Mouse (Mus musculus): ENCODE results near the gene Tulp2.

The Tulp2 gene

DNA sequence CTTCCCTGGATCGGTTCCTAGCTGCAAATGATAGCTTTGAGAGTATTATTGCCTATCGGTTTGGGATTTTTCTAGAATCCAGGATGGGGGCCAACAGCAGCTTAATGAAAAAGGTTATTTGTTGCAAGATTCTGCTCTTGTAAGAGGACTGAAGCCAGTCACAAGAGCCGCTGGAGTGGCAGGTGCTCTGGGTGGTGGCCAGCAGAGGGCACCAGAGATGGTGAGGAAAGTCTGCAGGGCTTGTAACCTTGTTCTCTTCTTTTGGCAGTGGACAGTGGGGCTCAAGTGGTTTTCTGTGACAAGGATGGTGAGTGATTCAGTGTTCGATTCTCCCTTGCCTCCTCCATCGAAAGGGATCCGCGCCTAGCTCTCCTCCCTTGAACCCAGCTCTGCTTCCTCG is 74.1 kb downstream of the Tulp2 start:
- DNase-seq (ENCODE audit: low spot score), result peak; percentile 80

DNA sequence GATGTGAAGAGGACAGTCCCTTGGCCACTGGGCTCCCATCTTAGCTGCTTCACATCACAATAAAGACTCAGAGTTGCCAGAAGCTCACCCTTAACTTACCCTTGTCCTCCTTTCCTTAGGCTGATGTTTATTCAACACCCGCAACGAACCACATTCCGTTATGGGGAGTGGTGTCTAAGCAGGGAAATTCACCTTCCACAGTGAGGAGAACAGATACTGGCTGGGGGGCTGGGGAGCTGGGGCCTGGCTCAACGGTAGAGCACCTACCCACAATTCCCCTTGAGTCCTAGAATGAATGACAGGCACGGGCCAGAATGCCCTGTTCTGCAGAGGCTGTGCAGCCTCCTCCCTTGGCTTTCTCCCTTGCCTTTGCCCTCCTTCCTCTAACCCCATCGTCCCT is 77.2 kb downstream of the Tulp2 start:
- DNase-seq (ENCODE audit: low spot score), result no peak

DNA sequence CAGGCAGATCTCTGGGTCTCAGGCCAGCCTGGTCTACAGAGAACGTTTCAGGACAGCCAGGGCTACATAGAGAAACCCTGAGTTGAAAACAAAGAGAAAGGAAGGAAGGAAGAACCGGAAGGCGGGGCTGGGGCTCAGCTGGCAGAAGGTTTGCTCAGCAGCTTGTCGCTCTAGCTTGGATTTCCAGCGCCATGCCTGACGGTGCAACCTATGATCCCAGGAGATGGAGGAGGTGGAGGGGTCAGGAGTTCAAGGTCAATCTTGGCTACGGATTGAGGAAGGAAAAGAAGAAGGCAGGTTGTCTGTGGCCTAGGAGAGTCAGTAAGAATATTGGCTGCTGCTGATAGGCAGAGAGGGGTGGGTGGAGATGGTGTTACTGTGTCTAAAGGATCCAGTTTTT is 78.6 kb downstream of the Tulp2 start:
- no peak for DNase-seq (ENCODE audit: low spot score)

DNA sequence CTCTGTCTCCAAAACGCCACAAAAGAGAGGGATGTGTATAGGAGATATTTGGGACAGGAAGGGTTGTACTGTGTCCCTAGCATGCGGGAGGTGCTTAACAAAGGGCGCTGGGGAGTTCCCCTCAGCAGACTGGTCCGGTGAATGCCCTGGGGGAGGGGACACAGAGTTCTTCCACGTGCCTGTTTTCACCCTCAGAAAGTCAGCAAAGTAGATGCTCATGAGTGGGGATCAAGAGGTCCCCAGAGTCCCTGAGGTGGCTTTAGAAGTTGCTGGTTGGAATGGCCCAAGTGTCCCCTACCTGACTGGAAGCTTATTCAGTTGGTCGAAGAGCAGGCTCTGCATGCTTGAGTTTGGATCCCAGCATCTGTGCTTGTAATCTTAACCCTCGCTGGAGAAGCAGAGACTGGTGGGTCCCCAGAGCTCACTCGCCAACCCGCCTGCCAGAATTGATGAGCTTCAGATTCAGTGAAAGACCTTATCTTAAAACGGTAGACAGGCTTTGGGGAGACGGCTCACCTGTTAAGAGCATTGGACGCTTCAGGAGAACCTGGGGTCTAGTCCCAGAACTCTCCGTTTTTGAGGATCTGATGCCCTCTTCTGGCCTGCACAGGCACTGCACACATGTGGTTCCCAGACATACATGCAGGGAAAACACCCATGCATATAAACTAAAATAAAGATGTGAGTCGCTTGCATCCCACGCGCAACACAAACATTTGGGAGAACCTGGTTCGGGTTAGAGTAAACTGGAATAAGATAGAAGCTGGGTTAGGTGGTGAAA is 79.4 kb downstream of the Tulp2 start:
- DNase-seq (ENCODE audit: low spot score), result peak; percentile 71

DNA sequence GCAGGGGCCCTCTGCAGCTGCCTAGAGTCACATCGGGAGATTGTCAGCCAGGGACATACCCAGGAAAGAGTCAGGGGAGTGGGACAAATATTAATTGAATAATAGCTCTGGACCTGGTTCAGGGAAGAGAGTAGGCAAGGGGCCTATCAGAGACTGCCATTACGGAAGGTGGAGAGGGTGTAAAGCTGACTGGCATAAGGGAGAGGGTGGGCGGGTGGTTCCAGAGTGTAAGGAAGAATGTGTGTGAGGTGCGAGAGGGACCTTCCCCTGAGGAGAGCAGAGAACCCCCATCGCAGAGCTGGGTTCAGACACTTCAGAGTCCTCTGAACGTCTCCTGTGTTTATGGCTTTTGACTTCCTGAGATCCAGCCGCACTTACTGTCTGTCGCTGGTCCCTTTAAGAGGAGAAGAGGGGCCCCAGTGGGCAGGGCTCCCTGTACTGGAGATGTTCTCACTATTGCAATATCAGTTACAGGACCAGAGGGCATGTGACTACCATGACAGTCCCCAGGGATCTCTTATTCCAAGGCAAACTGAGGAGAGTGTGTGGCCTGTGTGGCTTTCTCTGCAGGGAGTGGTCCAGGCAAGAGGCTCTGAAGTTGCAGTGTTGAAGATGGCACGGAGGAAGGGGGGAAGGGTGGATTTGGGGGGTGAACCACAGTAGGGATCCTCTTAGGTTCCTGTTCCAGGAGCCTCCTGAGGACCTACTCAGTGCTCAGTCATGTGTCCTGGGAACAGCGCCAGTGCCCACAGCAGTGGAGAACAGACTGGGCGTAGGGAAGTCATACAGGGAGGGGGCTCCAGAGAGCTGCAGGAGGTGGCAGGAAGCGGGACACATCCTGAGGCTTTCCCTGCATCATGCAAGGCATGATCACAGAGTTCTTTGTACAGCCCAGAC is 80.2 kb downstream of the Tulp2 start:
- DNase-seq (ENCODE audit: low spot score), result peak; percentile 80

DNA sequence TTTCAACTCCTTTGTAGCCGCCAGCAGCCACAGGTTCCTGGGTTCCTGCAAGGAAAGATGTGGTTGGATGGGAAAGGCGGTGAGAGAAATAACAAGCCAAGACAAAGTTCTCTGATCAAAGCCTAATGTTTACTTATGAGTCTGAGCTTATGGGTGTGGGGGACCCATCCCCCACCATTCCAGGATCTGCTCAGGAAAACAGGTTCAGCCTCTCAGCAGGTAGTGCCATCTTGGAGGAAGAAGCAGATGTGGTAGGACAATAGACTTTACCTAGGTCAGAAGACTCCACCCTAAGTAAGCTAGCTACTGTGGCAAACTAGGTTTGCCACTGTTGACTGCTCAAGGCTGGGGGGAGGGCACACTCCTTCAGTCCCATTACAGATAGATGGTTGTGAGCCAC is 83.1 kb downstream of the Tulp2 start:
- DNase-seq (ENCODE audit: low spot score), result no peak

DNA sequence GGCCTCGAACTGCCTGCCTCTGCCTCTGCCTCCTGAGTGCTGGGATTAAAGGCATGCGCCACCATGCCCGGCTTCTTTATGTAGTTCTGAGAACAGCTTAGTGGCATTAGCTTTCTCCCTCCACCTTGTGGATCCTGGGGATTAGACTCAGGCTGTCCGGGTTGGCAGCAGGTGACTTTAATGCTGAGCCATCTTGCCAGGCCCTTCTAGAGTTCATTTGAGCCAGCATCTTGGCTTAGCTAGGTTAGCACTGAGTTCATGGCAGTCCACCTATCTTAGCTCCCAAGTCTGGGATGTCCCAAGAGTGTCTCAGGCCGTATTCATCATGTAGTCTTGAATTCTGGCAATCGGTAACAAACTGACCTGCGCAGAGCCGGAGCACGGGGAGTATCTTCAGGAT is 83.8 kb downstream of the Tulp2 start:
- no peak for DNase-seq (ENCODE audit: low spot score)

DNA sequence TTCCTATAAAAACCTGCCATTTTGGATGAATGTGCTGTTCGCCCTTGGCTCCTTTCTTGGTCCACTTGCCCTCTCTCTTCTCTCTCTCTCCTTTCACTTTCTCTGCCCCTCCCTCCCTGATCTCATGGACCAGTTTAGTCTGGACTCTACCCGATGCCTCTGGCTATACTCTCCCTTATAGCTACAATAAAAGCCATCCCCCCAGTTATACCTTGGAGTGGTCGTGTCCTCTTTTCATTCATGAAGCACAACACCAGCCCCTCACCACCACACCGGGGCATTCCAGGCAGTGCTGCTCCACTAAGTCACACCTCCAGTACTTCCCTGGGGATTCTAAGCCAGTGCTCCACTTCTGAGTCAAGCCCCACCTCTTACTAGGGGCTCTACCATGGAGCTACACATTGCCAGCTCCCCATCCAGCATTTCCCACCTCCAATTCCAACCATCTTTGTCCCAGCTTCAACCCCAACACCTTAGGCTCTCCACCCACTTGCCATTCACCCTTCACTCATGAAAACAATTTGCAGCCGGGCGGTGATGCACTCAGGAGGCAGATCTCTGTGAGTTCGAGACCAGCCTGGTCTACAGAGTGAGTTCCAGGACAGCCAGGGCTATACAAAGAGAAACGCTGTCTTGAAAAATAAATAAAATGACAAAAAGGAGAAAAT is 85.6 kb downstream of the Tulp2 start:
- DNase-seq (ENCODE audit: low spot score), result no peak

DNA sequence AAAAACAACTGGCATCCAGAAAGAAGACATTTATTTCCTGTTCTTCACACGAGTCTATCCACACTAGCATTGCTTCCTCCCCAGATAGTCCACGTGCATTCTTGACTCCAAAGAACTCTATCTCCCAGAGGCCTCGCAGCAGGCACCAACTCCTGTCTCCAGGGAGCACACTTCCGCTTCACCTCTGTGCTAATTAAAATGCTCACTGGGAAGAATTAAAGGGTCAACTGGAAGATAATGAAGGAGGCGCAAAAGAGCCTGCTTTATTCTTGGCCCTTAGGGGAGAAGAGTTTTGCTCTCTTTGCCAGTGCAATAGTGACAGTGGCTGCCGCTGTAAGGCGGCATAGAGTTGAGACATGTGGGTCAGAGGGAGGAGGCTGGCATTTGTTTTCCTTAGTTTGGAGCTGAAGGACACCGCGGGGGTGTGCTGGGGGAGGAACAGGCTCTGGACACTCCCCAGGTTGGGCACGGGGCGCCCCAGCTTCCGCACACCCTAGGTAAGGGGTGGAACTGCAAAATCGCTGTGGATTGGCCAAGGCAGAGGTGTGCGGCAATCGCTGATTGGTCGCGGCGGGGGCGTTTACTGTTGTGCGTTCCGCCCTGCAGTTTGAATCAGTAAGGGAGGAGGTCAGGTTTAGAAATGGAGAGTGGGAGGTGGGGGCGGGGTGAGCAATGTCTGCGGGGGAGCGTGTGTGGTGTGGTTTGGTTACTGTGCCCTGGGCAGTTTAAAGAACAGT is 86.3 kb downstream of the Tulp2 start:
- DNase-seq (ENCODE audit: low spot score), result peak; percentile 94

DNA sequence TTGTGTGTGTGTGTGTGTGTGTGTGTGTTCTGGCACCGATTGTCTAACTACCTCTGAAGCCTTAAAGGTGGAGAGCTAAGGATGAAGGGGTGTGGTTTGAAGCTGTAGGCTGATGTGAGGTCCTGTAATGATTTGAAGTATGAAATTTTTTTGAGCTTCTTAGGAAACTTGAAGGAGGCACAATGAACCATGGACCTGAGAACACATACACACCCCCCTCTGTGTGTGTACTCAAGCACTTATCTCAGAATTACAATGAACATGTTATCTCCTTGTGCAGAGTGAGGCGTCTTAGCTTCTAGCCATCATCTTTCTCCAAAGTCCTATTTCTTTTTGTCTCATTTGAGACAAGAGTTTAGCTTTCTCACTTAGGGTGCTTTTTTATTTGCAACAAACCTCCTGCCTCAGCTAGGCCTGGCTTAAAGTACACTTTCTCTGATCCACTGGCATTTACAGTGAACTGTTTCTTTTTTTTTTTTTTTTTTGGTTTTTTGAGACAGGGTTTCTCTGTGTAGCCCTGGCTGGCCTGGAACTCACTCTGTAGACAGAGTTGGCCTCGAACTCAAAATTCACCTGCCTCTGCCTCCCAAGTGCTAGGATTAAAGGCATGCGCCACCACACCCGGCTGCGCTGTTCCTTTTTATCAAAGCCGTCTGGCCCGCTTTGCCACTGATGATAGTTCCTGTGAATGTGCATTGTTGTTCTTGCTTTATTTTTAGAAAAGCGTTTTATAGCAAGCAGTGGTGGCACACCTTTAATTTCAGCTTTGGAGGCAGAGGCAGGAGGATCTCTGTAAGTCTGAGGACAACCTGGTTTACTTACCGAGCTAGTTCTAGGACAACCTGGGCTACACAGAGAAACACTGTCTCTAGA is 87.2 kb downstream of the Tulp2 start:
- no peak for DNase-seq (ENCODE audit: low spot score)

DNA sequence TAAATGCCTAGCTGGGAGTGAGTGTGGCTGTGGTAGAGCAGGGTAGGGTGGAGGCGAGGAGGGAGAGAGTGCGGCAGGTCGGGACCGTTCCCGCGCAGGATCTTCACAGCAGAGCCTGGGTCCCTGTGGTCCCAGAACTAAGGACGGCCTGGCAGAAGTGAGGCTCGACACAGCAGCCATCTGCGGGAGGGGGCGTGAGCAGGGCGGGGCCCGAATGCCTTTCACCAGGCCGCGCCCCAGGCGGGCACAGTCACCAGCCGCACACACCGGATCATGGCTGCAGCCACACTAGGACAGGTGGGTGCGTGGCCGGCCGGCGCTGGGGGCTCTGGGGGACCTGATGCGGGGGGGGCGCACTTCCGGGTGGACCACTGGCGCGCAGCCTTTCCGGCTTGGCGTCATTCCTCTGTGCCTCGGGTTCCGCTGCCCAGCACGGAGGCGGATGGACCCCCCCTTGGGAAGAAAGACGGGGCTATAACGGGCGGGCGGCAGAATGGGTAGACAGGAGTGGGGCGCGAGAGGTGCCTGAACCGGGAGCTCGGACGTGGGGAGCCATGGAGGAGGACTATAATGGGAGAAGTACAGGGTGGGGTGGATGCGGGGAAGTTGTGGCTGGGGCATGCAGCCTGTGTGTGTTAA is 88.5 kb downstream of the Tulp2 start, which contains the start of gene Bcat2:
Bcat2 (plus strand) TSS at position 51 of the 639 bp plus-strand sequence.
- DNase-seq (ENCODE audit: low spot score), result peak; percentile 58

DNA sequence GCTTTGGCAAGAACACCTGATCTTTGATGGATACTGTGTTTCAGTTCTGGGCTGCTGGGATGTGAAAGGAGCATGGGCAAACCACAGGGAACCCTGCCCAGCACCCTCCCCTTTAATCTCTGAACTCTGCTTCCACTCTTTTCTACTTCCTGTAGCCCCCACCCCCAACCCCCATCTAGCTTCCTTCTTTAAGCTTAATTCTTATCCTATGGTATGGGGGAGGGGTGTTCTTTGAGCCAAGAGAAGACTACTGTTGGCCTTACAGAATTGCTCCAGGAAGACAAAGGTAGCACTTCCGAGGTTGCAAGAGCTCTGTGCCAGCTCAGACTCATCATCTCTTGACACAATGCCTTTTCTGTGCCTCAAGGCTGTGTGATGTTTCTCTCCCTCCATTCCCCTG is 90.3 kb downstream of the Tulp2 start:
- DNase-seq (ENCODE audit: low spot score), result no peak
